Mouse (Mus musculus) brain, embryonic 14.5 days (tissue): ENCODE measurements at regions not wholly inside any gene's neighbourhood (a gene's known extent, or its start where the extent isn't known, plus 50 kb on each side); places are given as distances from the start of the nearest gene placed in this dataset.

Source experiments
- DNase-seq: peaks from one replicate; pipeline ENCODE4 v3.0.0-alpha.2; 2011; ENCODE audit warnings: low read depth
- CTCF ChIP-seq: fragments of 200-500 bp; IDR thresholded peaks from 2 replicates; pipeline ENCODE4 v1.5.1; 2012; ENCODE audit warnings: inconsistent platforms, mild to moderate bottlenecking, moderate library complexity, borderline replicate concordance; ENCODE audit not compliant: insufficient read depth, insufficient read length; ENCODE audit errors: extremely low read depth
- POLR2A ChIP-seq: fragments of 200-500 bp; IDR thresholded peaks from 2 replicates; pipeline ENCODE4 v1.6.1; 2012; ENCODE audit warnings: mild to moderate bottlenecking, inconsistent platforms, borderline replicate concordance; ENCODE audit not compliant: poor library complexity, insufficient read depth, insufficient read length, severe bottlenecking; ENCODE audit errors: extremely low read depth

DNA sequence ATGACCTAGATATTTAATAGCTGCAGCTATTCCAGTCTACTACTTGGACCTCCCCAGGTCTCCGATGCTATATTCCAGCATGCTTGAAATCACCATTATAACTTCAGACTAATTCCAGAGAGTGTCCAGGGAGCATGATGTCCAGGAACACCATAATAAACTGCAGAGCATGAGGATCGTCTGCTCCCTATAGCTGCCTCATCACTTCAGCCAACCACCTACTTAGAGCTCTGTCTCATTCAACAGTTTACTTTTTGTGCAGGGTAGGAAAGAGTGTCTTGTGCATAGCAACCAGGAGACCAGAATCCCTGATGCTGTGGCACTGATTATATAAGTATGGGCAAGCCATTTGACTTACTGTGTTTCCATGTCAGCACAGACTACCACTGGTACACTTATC lies 379.2 kb upstream of the Mef2c start:
- no peak for TF ChIP-seq POLR2A
- no peak for TF ChIP-seq CTCF
- DNase-seq: no peak

DNA sequence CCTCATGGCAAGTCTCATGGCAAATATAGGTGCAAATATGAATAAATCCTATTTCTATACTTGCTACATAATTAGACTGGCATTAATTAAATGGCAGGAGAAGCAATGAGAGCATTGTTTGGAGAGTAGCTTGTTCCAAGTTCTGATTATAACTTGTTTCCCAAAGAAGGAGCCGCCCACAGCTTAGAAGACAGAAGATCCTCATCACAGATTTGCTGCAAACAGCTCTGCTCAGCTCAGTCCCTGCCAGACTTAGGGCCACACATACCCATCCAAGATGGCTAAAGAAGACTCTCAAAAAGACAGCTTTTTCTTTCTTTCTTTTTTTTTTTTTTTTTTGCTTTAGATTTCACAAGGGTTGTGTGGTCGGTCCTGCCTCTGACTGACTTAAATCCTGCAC lies 377.4 kb upstream of the Mef2c start:
- TF ChIP-seq POLR2A (no peak), CTCF (no peak)
- DNase-seq: no peak

DNA sequence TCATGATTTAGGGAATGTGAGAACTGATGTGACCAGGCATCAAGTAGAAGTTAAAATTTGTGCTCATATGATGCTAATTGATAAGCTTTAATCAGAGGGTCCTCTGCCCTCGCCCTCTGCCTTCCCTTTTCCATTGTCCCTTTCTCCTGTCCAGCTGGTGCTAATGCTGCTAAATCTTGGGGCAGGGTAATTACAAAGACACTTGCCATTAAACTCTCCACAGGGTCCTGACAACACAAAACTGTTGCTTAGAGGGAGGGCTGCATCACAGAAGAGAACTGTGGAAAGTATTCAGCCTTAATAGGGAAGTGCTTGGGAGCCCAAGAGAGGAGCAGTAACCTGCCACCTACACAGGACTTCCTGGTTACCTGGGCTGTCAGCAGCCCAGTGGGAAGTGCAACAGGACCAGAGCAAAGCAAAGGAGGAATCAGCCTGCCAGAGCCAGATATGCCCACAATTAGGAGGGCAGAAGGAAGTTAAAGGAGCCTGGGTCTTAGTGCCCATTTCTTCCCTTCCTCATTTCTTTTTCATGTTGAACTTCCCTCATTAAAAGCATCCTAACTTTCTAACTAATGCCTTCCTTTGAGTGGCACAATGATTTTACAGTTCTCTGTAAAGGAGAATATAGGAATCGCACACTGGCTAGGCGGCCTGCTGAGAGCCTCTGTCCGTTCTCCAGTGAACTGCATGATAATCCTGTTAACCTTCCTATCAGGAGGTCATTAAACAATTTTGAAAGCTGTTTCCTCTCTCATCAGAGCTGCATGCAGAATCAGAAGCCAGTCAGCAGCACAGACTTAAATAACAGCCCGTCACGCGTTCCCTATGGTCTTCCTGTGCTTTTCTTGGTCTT lies 372.5 kb upstream of the Mef2c start:
- DNase-seq: peak; percentile 67
- TF ChIP-seq CTCF (no peak), POLR2A (no peak)

DNA sequence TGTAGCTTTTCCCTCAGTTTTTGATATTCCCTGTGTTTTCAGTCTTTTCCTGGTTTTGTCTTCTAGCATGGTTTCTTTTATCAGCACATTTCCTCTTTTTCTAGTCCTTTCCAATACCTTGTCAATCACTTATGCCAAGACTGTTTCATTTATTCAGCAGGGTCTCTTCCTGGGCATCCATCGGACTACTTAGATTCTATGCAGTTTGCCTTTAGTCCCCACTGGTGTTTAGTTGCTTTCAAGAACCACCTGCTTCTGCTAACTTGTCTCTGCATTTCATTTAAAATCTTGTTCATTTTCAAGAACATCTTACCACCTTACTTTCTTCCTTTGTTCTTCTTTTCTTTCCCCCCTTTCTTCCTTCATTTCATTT lies 371.9 kb upstream of the Mef2c start:
- TF ChIP-seq CTCF: no peak
- TF ChIP-seq POLR2A: no peak
- no peak for DNase-seq

DNA sequence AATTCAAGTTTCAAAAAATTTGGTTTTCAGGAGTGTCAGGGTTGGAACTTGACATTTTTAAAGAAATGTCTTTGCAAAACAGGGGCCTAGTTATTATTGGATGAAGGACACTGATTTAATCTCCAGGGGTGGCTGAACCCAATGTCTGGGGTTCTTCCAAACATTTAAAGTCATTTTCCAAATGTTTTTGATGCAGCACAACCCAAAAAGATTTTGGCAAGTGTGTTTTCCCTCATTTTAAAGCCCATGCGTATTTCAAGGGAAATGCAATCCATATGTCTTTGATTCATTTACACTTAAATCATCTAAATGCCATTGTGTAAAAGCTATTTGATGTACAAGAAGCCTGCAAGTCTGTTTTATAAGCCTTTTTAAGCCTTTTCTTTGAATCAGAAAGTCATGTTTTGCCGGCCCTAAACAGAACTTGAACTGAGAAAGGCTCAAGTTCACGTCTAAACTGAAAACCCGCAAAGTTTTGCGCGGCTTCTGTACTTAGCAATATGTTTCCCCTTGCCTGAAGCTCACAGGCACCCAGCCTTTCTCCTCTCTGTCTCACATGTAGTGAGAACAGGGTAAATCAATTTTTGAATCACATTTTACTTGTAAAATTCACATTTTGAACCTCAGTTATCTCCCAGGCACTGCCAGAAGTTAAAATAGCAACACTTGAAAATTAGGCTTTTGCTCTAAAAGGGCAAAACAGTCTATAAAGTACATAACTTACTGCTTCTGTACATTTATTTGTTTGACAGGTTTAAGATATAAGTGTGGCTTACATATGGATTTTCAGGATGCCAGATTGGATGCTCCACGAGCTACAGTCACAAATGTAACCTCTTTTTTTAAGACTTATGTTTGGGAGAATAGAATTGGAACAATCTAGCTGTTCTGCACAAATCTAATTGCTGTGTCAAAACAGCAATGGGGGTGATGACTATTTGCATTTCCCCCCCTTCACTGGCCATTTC lies 370.9 kb upstream of the Mef2c start:
- peak; percentile 24 for DNase-seq

DNA sequence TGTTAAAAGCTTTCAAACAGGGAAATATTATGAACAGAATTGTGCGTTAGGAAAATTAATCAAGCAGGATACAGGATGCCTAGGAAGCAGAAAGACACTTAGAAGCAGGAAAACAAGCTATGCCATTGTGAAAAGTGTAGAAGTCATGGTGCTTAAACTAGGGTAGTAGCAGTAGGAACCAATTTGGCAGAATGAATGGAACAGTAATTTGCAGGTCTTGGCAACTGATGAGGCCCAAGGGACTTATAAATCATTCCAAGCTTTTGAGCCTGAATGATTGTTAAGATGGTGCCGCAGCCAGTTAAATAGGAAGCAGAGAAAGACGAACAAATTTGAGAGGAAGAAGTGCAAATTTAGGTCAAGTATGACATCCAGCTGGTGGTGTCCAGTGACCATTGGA lies 360.5 kb upstream of the Mef2c start:
- peak; percentile 60 for DNase-seq
- TF ChIP-seq POLR2A (no peak), CTCF (no peak)

More for the DNA sequence above, 370.9 kb upstream of the Mef2c start:
- no peak for TF ChIP-seq POLR2A
- TF ChIP-seq CTCF: no peak

DNA sequence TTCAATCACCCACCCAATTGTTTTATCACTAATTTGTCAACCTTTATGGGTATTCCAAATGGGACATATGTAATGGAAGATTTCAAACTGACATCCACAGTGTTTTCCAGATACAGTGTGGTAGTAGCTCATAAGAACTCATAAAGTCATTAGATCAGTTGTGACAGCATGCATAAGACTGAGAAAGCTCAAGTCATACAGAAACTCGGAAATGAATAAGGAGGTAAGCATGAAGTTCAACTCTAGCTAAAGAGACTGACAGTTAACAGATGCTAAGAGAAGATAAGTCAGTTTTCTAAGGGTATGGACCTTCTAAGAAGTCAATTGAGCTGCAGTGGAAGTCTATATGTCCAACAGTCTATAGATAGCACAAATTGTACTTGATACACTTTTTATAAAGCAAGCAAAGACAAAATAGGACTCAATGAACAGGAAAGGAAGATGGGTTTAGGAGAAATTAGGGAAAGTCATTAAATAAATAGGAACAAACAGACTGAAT lies 349.2 kb upstream of the Mef2c start:
- DNase-seq: no peak
- TF ChIP-seq CTCF: no peak
- no peak for TF ChIP-seq POLR2A

DNA sequence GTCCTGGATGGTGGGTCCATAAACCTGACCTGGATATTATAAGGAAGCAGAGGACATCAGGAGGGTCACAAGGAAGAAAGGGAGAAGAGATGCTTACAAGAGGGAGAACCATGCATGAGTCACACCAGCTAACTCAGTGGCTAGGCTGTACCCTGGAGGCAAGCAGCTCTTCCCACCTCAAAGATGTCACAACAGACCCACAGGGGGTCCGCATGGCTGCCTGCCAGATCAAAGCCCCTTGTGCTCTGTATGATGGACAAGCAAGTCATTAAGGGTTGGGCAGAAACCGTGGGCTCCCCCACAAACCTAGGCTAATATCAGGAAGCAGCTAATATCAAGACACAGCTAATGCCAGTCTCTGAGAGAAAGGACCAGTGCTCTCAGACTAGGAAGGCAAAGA lies 343.9 kb upstream of the Mef2c start:
- TF ChIP-seq POLR2A (no peak), CTCF (no peak)
- no peak for DNase-seq

DNA sequence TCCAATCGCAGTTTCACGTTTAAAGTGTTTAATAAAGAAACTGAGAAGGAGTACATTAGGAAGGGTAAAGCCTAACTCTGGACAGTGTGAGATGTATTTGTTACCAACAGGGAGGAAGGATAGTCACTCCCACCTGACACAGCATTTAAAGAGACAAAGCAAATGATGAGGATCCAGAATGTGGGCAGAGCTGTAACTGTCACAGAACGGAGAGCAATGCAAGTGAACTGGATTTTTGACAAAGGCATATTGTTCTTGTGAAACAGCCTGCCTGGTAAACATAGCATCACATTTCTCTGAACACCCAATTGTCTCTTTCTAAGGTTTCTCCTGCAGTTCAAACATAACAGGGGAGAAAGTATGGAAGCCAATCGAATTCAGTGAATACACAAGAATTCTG lies 341.1 kb upstream of the Mef2c start:
- no peak for DNase-seq
- TF ChIP-seq POLR2A: no peak
- TF ChIP-seq CTCF: no peak

DNA sequence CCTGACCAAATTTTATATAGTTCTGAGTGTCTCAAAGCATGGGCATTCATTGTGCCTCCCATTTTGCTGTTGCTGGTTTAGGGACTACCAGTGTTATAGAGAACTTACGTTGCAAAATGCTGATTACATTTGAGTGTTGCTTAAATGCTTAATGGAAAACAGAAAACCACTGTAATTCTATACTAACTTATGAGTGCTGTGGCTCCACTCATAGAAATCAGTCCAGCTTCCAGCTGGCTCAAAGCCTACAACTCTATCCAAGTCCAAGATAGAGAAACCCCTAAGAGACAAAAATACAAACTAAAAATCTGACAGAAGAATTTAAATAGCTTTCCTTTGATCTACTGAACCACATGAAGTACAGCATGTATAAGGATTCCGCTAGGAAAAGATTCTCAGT lies 328.7 kb upstream of the Mef2c start:
- TF ChIP-seq POLR2A (no peak), CTCF (no peak)
- no peak for DNase-seq
